Mouse (Mus musculus): Measurements from ENCODE around the gene Nme3.
"Not testable (repeated sequence)": the region's sequence is repeated elsewhere in the genome, so short reads cannot be mapped to it uniquely, and the experiment has no call there.

Nme3 gene

DNA sequence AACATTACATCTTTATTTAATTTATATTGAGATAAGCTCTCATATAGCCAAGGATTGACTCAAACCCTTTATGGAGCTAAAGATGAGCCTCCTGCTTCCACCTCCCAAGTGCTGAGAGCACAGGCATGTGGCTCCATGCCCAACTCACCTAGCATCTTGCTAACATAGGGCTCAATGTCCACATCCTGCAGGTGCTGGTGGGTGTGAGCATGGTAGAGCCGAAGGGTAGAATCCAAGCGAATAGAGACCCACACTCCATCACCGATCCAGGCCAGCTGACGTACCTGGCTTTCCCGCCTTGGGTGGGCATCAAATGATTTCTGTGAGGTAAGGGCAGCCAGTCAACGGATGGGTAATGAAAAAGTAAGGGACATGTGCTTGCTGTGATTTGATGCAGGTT is 3.7 kb downstream of the Nme3 start:
- no peak for DNase-seq

DNA sequence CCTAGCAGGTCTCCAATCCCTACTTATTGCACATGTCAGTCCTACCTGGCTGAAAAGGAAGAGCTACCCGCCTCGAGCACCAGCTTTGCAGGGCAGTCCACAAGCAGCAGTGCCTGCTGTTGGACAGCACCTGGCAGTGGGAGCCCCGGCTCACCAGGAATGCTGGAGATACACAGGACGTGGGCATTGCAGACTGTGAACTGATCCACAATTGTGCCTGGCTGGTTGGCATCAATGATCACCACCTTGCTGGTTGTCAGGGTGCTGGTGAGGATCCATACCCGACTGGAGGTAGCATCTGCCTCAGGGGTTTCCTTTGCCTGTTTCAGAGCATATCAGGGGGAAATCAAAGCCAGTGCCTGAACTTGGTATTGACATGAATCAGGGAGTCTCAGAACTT is 5.8 kb downstream of the Nme3 start:
- no peak for DNase-seq

DNA sequence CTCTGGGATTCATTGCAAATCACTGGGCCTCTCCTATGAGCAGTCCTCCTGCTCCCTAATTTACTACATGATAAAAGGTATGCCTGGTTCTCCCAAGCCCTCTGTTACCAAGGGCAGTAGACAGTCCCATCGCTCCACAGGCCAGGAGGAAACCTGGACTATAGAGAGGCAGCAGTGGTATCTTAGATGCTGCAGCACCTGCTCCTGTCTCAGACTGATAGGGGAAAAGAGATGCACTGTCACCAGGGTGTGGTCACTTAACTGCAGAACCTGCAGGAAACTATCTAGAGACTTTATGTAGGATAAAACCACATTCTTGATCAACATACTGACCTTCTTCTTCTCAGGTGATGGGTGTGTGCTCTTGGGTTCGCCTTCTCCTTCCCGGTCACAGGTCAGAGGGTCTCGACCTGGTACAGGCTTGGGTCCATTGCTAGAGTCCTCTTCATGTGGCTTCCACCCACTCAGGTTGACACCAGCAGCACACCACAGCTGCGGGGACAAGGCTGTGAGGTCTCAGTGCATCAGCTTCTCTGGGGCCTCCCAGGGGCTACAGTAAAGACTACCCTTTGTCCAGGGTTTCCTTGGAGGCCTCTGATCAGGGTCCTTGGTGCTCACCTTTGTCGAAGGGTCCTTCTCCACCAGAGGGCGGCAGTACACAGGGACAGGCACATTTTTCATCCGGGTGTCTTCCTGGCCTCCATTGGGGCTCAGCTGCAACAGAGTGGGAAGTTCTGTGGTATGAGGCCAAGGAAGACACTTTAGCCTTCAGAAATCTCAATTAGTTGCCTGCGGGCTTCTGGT is 6.6 kb downstream of the Nme3 start:
- DNase-seq, result peak; percentile 46 to 82

DNA sequence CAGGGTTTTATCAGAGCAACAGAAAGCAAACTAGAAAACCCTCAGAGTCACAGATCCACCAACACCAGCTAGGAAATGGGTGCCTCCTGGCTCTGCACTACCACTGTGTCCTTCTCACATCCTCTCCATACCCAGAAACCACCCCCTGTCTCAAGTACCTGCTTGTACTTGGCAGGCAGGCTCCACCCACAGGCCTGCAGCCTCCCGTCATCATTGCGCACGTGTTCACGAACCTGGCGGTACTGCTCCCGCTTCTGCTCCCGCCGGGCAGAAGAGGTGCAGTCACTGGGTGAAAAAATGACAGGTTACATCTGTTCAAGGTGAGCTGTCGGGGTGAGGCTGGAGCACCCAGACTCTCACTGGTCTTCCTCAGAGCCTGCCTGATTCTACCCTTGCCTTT is 7.5 kb downstream of the Nme3 start:
- DNase-seq, result no peak

DNA sequence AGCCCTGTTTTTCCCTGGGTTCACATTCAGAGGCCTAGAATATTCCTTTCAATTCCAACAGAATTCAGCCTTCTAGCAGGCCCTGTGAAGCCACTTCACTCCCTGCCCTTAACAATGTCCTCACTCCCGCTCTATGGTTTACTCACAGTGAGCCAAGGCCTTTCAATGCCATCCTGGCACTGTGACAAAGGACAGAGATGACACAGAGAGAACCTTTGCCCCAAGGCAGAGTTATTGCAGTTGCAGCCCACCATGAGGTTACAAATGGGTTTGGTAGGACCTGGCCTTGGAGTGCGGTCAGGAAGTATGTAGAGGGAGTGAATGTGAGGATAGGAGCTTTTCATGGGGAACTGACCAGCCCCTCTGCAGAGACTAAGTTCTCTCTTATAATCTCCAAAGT is 11.3 kb downstream of the Nme3 start:
- no peak for DNase-seq

DNA sequence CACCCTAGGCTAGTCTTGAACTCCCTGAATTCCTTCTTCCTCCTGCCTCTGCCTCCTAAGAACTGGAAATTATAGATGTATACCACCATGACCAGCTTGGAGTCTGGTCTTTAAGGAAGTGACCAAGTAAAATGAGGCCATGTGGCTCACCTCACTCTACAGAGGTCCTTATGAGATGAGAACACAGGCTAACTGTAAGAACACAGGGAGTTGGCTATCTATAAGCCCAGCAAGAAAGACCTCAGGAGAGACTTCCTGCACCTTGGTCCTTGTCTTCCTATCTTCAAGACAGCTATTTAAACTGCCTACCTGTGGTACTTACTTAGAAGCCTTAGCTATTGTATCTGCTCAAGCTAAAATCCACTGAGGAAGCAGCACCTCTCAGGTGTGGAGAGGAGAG is 17.7 kb downstream of the Nme3 start:
- no peak for DNase-seq

DNA sequence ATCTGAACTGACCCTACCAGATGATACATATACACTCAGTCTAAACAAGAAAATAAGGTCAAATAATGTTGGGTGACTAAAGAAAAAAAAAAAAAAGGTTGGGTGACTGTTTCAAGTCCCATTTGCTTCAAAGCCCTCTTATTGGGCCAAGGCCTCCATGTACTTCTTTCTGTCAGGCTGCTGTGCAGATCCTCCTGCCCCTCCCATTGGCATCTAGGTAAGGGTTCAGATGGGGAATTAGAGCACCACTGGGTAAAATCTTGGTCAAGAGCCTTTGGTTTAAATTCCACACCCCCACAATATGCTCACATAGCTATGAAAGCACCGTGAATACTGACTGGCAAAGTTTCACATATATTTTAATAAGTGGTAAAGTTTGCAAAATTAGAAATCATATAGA is 26.9 kb downstream of the Nme3 start:
- DNase-seq, result no peak

DNA sequence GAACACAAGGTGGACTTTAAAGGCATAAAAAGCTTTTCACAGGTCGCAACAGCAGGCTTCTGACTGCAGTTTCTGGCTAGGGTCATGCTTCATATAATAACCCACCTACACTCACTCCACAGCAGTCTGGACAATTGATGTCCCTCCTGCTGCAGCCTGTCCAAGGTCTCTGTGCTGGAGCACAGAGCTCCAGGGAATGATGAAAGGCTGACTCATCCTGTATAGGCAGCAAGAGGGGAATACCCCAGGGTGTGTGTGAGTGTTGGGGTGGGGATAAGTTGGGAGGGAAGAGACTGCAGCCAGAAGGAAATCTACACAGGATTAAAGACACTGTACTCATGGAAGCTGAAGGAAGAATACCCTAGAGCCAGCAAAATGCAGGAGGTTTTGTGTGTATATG is 33.2 kb downstream of the Nme3 start:
- DNase-seq, result no peak

DNA sequence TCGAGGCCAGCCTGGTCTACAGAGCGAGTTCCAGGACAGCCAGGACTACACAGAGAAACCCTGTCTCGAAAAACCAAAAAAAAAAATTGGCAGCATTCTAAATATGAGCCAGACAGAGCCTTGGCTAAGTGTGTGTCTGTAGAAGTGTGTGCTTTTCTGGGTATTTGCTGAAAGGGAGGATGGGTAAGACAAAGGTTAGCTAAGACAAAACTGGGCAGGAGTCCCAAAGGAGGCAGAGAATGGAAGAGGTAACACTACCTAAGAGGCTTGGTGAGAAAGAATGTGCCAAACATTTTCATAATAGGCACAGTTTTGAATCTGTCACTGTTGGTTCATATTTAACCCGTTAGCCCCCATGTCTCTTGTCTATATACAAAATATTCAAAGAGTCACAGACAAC is 36.1 kb downstream of the Nme3 start:
- peak; percentile 33 to 52 for DNase-seq

DNA sequence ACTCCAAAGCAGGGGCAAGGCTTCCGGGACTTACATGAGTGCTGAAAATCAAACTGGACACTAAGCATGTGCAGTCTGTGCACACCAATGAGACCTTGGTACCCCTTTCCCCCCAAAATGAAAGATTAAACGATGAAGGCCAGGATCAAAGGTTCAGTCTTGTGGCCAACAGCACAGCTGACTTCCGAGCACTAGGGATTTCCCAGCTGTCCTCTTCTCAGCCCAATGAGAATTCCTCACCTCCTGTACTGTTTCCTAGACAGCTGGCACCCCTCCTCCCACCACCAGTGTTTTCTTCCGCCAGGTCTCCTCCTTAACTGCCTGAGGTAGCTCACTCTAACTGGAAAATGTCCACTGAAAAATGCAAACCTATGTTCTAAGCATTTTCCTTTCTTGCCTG is 36.9 kb downstream of the Nme3 start:
- no peak for DNase-seq

DNA sequence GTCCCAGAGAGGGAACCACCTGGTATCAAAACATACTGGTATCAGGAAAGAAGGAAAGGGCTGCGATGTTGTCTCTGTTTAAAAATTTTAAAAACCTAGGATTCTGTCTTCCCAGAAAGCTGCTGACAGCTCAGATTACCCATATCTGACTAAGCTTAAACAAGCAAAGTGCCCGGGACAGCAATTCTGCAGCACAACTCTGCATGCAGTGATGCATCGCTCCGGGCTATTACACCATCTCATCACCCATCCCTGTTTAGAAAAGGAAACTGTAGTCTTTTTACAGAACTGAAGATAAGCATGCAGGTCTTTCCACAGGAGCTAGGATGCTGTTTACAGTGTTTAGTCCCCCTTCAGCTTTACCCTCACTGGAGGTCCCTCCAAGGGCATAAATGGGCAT is 38.6 kb downstream of the Nme3 start:
- no peak for DNase-seq

DNA sequence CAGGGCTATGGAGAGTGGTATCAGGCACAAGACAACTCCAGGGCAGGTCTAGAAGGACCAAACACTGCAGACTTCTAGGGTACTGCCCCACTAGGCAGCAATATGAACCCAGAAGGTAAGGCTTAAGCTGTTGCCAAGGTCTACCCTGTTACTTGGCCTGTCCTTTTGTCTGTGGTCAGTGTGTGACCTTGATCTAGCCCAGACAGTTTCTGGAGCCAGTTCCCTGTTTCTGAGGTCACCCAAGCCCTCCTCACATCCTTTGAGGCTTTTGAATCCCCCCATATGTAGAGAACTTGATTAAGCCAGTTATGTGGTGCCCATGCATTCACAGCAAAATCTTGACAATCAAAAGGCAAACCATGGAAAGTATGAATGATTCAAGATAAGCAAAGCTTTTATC is 39.4 kb downstream of the Nme3 start:
- no peak for DNase-seq

DNA sequence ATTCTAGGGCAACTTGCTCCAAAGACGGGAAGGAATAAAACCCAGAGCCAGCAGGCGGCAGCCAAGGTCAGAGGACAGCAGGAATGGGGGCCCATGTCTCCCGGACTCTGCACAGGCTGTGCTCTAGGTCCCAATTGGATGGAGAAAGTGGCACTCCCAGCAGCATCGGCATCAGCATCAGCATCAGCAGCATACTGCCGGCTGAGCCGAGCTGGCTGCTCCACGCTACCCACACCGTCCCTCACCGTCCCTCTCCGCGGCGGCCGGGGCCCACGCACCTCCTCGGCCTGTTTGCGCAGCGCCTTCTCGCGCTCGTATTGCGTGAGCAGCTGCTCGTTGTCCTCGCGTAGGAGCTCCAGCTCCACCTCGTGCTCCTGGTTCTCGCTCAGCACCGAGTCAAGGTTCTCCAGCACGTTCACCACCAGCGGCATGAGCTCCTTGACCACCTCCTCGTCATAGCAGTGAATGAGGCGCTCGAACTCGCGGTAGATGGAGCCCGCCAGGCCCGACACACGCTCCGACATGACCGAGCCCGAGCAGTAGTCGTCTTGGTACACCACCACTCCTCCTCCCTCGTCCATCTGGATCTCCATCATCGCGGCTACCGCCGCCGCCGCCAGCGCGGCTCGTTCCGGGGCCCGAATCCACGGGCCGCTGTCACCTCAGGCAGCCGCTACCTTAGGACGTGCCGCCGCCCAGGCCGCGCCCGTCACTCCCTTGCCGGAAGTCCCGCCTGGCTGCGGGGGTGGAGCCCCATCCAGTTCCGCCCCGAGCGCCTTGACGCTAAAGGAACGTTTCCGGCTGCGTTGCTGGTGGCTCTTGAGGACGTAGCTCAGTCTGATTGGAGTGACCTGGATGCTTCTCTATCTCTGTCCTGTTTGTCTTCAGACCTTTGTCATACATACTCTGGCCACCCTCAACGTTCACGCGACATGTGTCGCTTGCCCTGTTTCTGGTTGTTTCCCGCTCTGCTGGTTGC is 40.2 kb downstream of the Nme3 start, which contains the start of gene Mapk8ip3:
Gene Mapk8ip3, minus strand, starts transcription at position 719 of the 979 bp plus-strand sequence.
- peak; percentile 95 to 97 for DNase-seq

DNA sequence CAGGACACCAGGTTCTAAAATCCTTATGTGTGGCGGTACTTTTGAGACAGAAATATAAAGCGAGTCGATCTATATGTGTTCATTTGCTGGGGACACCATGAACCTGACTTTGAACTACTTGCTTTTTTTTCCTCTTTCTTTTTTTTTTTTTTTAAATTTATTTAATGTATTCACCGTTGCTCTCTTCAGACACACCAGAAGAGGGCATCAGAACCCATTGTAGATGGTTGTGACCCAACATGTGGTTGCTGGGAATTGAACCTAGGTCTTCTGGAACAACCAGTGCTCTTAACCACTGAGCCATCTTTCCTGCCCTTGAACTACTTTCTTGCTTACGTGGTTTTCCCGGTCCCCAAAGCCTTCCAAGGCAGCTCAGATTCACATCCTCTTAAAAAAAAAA is 41.0 kb downstream of the Nme3 start:
- DNase-seq, result no peak

DNA sequence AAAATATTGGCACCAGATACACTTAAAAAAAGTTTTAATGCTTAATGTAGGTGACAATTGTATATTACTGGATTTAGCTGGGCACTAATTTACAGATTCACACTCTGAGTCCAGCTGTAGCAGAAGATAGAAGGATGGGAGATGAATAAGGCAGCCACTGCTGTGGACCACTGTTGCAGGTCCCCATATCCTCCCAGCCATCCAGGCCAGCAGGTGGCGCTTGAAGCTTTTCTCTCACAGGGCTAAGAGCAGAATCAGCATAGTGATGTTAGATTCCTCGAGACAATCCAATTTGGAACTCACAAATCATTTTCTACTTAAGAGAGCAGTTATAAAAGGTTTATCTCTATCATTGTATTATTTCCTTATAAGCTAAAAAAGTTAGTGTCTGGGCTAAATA is 46.2 kb downstream of the Nme3 start:
- peak; percentile 48 to 75 for DNase-seq

DNA sequence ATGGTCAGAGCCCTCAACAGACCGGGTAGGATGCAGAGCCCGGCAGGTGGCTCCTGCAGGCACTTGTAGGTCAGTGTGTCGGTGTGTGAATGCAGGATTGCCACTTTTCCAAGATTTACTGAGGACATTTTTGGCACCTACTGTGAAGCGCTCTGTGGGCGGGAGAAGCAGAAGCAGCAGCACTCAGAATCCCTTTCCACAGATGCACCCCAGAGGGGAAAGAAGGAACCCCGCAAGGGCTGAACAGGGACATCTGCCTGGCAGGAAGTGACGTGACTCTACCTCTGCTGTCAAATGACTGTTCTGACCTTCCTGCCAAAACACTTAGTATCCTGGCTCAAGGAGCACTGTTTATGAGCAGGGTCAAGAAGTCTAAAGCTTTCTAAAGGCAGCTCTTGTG is 46.7 kb downstream of the Nme3 start:
- DNase-seq, result no peak

DNA sequence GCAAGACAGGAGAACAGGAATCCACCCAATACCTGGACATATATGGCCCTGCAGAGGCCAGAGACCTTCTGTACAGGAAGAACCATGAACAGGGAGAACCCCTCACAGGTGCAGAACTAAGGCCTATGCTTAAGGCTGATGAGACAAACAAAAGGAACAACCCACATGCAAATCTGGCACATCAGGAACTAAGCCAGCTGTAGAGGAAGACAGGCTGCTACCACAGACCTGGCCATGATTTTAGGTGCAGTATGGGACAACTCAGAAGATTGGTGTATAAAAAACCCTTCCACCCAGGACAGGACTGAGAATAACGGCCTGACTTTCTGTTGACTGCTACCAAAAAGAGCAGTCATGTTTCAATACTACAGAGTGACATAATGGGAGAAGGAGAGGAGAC is 47.3 kb downstream of the Nme3 start:
- not testable (repeated sequence) for DNase-seq

Measured in kidney, postnatal 36 days (tissue).